Mouse (Mus musculus): Measurements from ENCODE around the gene Hpn.

Hpn gene

GRCm38 (mm10) chr7:31077885-31078445, 37.1 kb downstream of the Hpn start:
- no peak for DNase-seq

DNA sequence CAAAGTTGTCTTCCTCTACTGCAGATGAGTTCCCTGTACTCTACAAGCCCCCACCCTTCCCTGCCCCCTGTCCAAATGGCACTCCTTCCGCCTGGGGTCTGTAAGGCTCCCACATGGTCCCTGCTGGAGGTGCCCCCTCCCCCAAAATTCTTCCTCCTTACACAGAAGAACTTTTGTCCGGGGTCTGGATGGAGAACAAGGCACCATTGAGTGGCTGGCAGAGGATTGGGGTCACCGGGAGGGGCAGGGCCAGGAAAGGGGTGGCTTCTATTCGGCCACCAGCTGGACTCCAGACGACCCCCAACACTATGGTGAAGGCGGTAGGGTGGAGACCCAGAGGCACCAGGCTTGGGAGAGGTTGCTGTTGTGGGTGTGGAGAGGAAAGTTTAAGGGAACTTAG, 37.6 kb downstream of the Hpn start:
- DNase-seq: no peak

DNA sequence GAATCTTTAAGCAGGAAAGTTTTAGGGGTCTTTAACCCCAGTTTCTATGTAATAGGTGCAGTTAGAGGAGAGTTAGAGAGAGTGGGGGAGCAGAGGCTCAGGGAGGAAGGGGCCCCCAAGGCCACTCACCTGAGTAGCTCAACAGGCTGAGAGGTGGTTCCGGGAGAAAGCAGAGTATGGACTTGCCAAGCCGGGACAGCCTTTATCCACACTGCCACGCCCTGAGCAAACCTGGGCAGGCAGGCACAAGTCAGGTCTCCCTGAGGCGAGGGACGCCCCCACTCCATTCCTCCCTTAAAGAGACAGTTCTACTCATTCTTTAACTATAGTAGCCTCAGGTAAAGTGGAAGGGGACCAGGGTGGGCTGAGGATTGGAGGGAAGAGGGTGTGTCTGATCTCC, 38.6 kb downstream of the Hpn start, which contains the start of gene Fxyd3:
TSS of gene Fxyd3 (minus strand) at position 213 of the 400 bp plus-strand sequence.
- no peak for DNase-seq

- no peak for DNase-seq
These were observed 40.4 kb downstream of the Hpn start for GRCm38 (mm10) chr7:31074713-31075069.

GRCm38 (mm10) chr7:31074061-31074712, 40.9 kb downstream of the Hpn start:
- DNase-seq: no peak

GRCm38 (mm10) chr7:31073546-31073945, 41.5 kb downstream of the Hpn start:
- no peak for DNase-seq

DNA sequence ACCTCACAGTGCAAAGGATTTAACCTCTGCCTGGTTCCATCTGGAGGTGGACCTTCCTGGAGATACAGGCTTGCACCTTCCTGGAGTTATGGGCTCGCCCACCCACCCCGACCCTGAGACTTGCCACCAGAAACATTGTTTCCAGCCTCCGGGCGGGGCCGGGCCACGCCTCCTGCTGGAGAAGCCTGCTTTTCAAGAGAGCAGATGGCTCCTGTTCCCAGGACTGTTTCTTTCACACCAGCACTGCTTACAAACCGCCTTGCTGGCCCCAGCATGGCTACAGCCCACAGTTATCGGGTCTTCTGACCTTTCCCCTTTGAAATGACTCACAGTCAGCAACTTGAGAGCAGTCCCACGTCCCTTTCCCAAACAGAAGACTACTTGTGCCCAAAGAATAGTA, 42.8 kb downstream of the Hpn start:
- no peak for DNase-seq

- no peak for DNase-seq
These were observed 44.8 kb downstream of the Hpn start for GRCm38 (mm10) chr7:31070324-31070723.

GRCm38 (mm10) chr7:31069491-31069890, 45.6 kb downstream of the Hpn start:
- DNase-seq: no peak

GRCm38 (mm10) chr7:31067836-31068235, 47.3 kb downstream of the Hpn start:
- DNase-seq: no peak

DNA sequence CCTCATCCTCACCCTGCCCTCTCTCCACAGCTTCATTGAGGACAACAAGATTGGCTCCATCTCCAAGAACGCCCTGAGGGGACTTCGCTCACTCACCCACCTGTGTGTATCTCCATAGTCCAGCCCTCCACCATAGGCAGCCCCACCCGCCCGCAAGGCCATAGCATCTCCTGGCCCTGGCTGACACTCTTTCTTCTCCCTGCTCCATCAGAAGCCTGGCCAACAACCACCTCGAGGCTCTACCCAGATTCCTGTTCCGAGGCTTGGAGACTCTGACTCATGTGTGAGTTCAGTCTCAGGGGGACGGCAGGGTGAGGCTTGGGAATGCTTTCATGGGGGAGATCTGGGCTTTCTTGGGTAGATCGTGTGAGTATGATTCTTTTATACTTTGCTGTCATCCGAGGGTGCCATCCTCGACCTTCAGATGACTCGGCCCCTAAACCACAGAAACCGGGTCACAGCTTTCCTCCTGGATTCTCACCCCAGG, 52.0 kb downstream of the Hpn start:
- DNase-seq: no peak

DNA sequence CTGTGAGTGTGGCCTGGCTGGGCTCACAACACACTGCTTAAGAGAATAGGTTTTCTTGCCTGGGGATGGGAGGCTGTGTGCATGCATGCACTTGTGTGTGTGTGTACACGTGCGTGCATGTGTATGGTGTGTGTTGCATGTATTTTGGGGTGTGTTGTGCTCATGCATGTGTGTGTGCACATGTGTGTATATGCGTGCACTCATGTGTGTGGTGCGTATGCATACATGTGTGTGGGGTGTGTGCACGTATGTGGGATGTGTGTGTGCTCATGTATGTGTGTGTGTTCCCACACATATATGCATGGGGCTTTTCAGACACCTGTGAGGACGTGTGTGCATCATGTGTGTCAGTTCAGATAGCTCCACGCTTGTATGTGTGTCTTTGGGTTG, 54.5 kb downstream of the Hpn start:
- DNase-seq: no peak

- no peak for DNase-seq
These were observed 55.0 kb downstream of the Hpn start for GRCm38 (mm10) chr7:31059919-31060620.

GRCm38 (mm10) chr7:31059108-31059507, 56.0 kb downstream of the Hpn start, which contains the start of gene Lgi4:
Gene Lgi4 (plus strand): TSS chr7:31059342.
- peak; percentile 63 for DNase-seq

DNA sequence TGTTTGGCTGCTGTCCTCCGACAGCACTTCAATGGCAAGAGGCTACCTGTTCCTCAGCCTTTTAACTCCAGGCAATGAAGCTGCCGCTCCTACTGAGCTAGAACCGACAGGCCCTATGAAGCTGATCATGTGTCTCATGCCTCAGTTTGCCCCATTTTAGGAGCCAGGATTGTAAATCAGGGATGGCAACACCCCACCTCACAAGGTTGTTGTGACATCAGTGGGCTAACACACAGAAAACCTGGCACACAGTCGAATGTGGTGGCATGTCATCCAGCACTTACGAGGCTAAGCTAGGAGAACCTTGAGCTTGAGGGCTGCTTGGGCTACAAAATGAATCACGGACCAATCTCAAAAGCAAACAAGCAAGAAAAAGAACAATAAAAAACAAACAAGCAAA, 56.9 kb downstream of the Hpn start:
- DNase-seq: no peak

GRCm38 (mm10) chr7:31057730-31058129, 57.4 kb downstream of the Hpn start:
- no peak for DNase-seq

DNA sequence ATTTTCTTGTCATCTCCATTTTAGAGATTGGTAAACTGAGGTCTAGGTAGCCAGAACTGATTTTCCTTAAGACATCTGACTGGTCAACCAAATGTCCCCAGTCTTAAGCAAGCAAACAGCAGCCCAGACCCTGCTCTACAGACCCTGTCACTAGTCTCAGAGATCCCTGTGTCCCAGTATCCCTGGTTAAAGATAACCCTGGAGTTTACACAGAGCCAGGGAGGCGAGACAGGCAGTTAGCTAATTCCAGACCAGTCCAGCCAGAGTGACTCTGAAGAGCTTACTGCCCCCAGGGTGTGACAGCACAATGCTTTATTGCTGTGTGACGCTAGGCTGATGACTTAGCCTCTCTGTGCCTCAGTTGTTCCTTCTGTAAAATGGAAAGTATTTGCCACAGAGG, 58.0 kb downstream of the Hpn start, which contains the start of gene Fxyd1:
TSS of gene Fxyd1 (minus strand) at position 129 of the 400 bp plus-strand sequence.
- no peak for DNase-seq

- no peak for DNase-seq
These were observed 58.6 kb downstream of the Hpn start for GRCm38 (mm10) chr7:31056448-31056847.

DNA sequence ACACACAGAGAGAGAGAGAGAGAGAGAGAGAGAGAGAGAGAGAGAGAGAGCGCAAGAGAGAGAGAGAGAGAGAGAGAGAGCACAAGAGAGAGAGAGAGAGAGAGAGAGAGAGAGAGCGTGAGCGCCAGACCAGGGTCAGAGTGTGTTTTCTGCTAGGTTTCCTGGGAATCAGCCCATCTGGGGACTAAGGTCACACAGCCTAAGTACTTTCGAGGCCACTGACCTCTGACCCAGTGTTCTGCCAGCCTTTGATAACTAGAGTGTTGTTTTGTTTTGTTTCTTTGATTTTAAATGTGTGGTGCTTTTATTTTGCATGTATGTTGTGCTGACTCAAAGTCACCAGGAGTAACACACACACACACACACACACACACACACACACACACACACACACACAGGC, 59.2 kb downstream of the Hpn start:
- peak; percentile 24 for DNase-seq

DNA sequence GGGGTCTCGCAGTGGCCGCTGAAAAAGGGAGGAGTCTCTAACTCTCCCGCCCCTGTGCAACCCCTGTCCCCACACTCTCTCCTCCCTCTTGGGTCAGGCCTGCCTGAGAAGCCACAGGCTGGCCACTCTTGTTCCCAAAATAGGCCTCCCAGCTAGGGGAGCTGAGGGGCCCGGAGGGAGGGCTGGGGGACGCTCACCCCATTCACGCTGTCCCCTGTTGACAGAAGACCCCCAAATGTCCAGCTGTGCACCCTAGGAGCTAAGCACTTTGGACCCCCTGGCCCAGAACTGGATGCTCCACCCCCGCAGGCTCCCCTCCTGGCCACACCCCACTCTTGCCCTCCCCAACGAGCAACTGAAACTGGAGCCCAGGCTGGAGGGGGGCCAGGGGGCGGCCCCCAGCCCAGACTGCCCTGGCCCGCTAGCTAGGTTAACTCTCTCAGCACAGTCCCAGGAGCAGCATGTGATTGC, 59.7 kb downstream of the Hpn start:
- DNase-seq: peak; percentile 61

GRCm38 (mm10) chr7:31054661-31055320, 60.3 kb downstream of the Hpn start:
- no peak for DNase-seq

GRCm38 (mm10) chr7:31053882-31054447, 61.1 kb downstream of the Hpn start:
- no peak for DNase-seq

Data from kidney, adult 11 months (tissue).